Mouse (Mus musculus): ENCODE data around the gene Ccdc142. TPM values are rescaled to one million over a fixed set of nuclear protein-coding genes. Genes with fewer than 3 reads are reported as not detected.

Ccdc142 gene
- polyA plus RNA-seq, 1 experiment from 2014 or later, result 4.2 TPM

DNA sequence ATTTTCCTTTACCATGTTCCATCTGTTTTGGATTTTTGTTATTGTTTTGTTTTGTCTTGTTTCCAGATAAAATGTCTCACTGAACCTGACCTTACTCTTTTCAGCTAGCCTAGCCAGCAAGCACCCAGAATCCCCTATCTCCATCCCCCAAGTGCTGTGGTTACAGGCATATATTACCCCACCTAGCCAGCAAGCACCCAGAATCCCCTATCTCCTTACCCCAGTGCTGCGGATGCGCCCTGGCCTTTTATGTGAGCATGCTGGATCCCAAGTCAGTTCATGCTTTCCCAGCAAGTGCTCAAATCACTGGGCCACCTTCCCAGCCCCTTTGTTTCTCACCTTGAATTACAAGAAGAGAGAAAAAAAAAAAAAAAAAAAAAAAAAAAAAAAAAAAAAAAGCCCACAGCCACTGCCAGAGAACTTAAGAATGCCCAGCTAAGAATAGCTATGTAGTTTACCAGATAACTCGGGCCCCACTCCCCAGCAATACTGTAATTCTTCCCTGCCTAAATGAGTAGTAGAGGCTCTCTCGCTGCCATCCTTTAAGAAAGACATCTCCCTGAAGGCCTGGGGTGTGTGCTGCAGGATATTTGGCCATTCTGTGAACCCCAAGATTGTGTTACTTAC, 10.2 kb downstream of the Ccdc142 start:
- WGBS, result 90% methylated on average over 4 of the region's 4 CpGs
- Histone ChIP-seq H3K36me3 (ENCODE audit: control insufficient read depth, insufficient read depth, low read length) (0 out of 2 replicates have a peak, but pooled peaks cover 8% of the 10 kb centered on the region), H3K4me3 (replicated peaks; ENCODE audit: low read depth, low read length) (no peak overlapping the region), H3K9me3 (ENCODE audit: control insufficient read depth, low read length) (no peaks in the 10 kb centered on the region), H3K27me3 (ENCODE audit: control insufficient read depth, insufficient read depth, low read length) (no peaks in the 10 kb centered on the region), H3K4me1 (ENCODE audit: control insufficient read depth, insufficient read depth, low read length) (peaks cover 33% of the 10 kb centered on the region), H3K9ac (replicated peaks; ENCODE audit: low read length) (no peak overlapping the region), H3K27ac (replicated peaks; ENCODE audit: low read depth, low read length) (no peak overlapping the region), H3K4me2 (ENCODE audit: low read length) (no peak overlapping the region)
- no peak for DNase-seq
- no peak for ATAC-seq (ENCODE audit: low FRiP score, low TSS enrichment)

- H3K9ac ChIP-seq (replicated peaks; ENCODE audit: low read length), result peak within 1 kb of the TSS; percentile 82
- 1% methylated on average over 54 of the region's 58 CpGs for WGBS
- H3K27me3 ChIP-seq (ENCODE audit: control insufficient read depth, insufficient read depth, low read length), result no peaks in the 10 kb centered on the region
- H3K27ac ChIP-seq (replicated peaks; ENCODE audit: low read depth, low read length), result peak within 1 kb of the TSS; percentile 67
- ATAC-seq (ENCODE audit: low FRiP score, low TSS enrichment) (peak; percentile 90), DNase-seq (peak; percentile 95)
- peaks cover 27% of the 10 kb centered on the region for H3K4me1 ChIP-seq (ENCODE audit: control insufficient read depth, insufficient read depth, low read length)
- peak within 1 kb of the TSS; percentile 76 for H3K4me2 ChIP-seq (ENCODE audit: low read length)
- peaks cover 40% of the 10 kb centered on the region for H3K36me3 ChIP-seq (ENCODE audit: control insufficient read depth, insufficient read depth, low read length)
- no peaks in the 10 kb centered on the region for H3K9me3 ChIP-seq (ENCODE audit: control insufficient read depth, low read length)
- peak within 1 kb of the TSS; percentile 83 for H3K4me3 ChIP-seq (replicated peaks; ENCODE audit: low read depth, low read length)
Observed at GRCm38 (mm10) chr6:83115011-83115671, 13.7 kb downstream of the Ccdc142 start, which contains the start of gene Mogs. Gene Mogs, plus strand, starts transcription at chr6:83115496.

DNA sequence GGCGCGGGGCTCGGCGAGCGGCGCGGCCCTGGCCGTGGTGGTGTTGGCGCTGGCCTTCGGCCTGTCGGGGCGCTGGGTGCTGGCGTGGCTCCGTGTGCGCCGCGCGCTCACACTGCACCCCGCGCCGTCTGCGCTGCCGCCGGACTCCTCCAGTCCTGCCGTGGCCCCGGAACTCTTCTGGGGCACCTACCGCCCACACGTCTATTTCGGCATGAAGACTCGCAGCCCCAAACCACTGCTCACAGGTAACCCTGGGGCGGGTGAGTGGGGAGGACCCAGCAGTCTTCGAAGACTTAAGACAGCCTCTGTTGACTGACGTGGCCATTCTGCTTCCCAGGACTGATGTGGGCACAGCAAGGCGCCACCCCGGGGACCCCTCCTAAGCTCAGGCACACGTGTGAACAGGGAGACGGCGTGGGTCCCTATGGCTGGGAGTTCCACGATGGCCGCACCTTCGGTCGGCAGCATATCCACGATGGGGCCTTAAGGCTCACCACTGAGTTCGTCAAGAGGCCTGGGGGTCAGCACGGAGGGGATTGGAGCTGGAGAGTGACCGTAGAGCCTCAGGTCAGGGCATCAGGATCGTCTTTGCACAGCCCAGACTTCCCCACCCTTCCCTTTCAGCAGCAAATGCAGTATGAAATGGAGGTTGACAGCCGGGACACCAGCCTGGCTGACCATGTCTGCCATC, 14.4 kb downstream of the Ccdc142 start:
- H3K4me2 ChIP-seq (ENCODE audit: low read length), result peak overlapping the region; percentile 76
- peaks cover 40% of the 10 kb centered on the region for H3K36me3 ChIP-seq (ENCODE audit: control insufficient read depth, insufficient read depth, low read length)
- peak overlapping the region; percentile 82 for H3K9ac ChIP-seq (replicated peaks; ENCODE audit: low read length)
- DNase-seq (no peak), ATAC-seq (ENCODE audit: low FRiP score, low TSS enrichment) (no peak; the same call in 1 of the 2 replicates)
- peaks cover 28% of the 10 kb centered on the region for H3K4me1 ChIP-seq (ENCODE audit: control insufficient read depth, insufficient read depth, low read length)
- 1% methylated on average over 48 of the region's 48 CpGs for WGBS
- H3K27me3 ChIP-seq (ENCODE audit: control insufficient read depth, insufficient read depth, low read length), result no peaks in the 10 kb centered on the region
- peak overlapping the region; percentile 67 for H3K27ac ChIP-seq (replicated peaks; ENCODE audit: low read depth, low read length)
- H3K4me3 ChIP-seq (replicated peaks; ENCODE audit: low read depth, low read length), result peak overlapping the region; percentile 83
- H3K9me3 ChIP-seq (ENCODE audit: control insufficient read depth, low read length), result no peaks in the 10 kb centered on the region

GRCm38 (mm10) chr6:83116373-83117164, 15.2 kb downstream of the Ccdc142 start:
- ATAC-seq (ENCODE audit: low FRiP score, low TSS enrichment), result no peak
- Histone ChIP-seq H3K4me1 (ENCODE audit: control insufficient read depth, insufficient read depth, low read length) (peaks cover 28% of the 10 kb centered on the region), H3K27ac (replicated peaks; ENCODE audit: low read depth, low read length) (no peak overlapping the region), H3K9ac (replicated peaks; ENCODE audit: low read length) (peak overlapping the region; percentile 82), H3K36me3 (ENCODE audit: control insufficient read depth, insufficient read depth, low read length) (peaks cover 33% of the 10 kb centered on the region), H3K4me2 (ENCODE audit: low read length) (peak overlapping the region; percentile 76), H3K9me3 (ENCODE audit: control insufficient read depth, low read length) (no peaks in the 10 kb centered on the region), H3K27me3 (ENCODE audit: control insufficient read depth, insufficient read depth, low read length) (no peaks in the 10 kb centered on the region), H3K4me3 (replicated peaks; ENCODE audit: low read depth, low read length) (peak overlapping the region; percentile 83)
- 80% methylated on average over 11 of the region's 11 CpGs for WGBS
- no peak for DNase-seq

DNA sequence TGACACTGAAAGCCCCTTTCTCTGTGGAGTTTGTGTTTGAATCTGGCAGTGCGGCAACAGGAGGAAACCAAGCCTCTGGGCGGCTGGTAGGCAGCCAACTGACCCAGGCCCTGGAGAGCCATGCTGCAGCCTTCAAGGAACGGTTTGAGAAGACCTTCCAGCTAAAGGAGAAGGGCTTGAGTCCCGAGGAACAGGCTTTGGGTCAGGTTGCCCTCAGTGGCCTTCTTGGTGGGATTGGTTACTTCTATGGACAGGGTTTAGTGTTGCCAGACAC, 15.7 kb downstream of the Ccdc142 start:
- H3K4me3 ChIP-seq (replicated peaks; ENCODE audit: low read depth, low read length), result 0 out of 2 replicates have a peak overlapping the region, but pooled peaks have one; percentile 83
- no peak for ATAC-seq (ENCODE audit: low FRiP score, low TSS enrichment)
- 83% methylated on average over 4 of the region's 4 CpGs for WGBS

GRCm38 (mm10) chr6:83117616-83118015, 16.2 kb downstream of the Ccdc142 start:
- H3K4me1 ChIP-seq (ENCODE audit: control insufficient read depth, insufficient read depth, low read length), result peaks cover 33% of the 10 kb centered on the region
- ATAC-seq (ENCODE audit: low FRiP score, low TSS enrichment) (no peak), DNase-seq (no peak)
- H3K4me3 ChIP-seq (replicated peaks; ENCODE audit: low read depth, low read length), result 0 out of 2 replicates have a peak overlapping the region, but pooled peaks have one; percentile 1
- H3K9me3 ChIP-seq (ENCODE audit: control insufficient read depth, low read length), result no peaks in the 10 kb centered on the region
- no peaks in the 10 kb centered on the region for H3K27me3 ChIP-seq (ENCODE audit: control insufficient read depth, insufficient read depth, low read length)
- no peak overlapping the region for H3K9ac ChIP-seq (replicated peaks; ENCODE audit: low read length)
- 91% methylated on average over 13 of the region's 13 CpGs for WGBS
- H3K27ac ChIP-seq (replicated peaks; ENCODE audit: low read depth, low read length), result no peak overlapping the region
- peaks cover 32% of the 10 kb centered on the region for H3K36me3 ChIP-seq (ENCODE audit: control insufficient read depth, insufficient read depth, low read length)
- H3K4me2 ChIP-seq (ENCODE audit: low read length), result no peak overlapping the region; the same call in 1 of the 2 replicates

More for the DNA sequence above, 15.7 kb downstream of the Ccdc142 start:
- H3K27ac ChIP-seq (replicated peaks; ENCODE audit: low read depth, low read length), result no peak overlapping the region
- peak overlapping the region; percentile 76 for H3K4me2 ChIP-seq (ENCODE audit: low read length)
- no peak overlapping the region for H3K9ac ChIP-seq (replicated peaks; ENCODE audit: low read length)
- DNase-seq, result no peak
- H3K9me3 ChIP-seq (ENCODE audit: control insufficient read depth, low read length), result no peaks in the 10 kb centered on the region
- no peaks in the 10 kb centered on the region for H3K27me3 ChIP-seq (ENCODE audit: control insufficient read depth, insufficient read depth, low read length)
- peaks cover 28% of the 10 kb centered on the region for H3K4me1 ChIP-seq (ENCODE audit: control insufficient read depth, insufficient read depth, low read length)
- peaks cover 32% of the 10 kb centered on the region for H3K36me3 ChIP-seq (ENCODE audit: control insufficient read depth, insufficient read depth, low read length)

DNA sequence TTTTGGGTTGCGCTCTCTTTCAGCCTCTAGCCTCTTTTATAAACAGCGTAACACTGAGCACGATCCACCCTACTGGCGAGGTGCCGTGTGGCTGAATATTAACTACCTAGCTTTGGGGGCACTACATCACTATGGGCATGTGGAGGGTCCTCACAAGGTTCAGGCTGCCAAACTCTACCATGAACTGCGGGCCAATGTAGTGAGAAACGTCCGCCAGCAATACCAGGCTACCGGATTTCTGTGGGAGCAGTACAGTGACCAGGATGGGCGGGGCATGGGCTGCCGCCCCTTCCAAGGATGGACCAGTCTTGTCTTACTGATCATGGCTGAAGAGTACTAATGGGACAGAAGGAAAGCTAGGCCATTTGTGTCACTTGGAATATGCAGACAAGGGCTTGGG, 17.0 kb downstream of the Ccdc142 start:
- H3K4me3 ChIP-seq (replicated peaks; ENCODE audit: low read depth, low read length), result no peak overlapping the region
- H3K9ac ChIP-seq (replicated peaks; ENCODE audit: low read length), result no peak overlapping the region
- WGBS, result 85% methylated on average over 11 of the region's 11 CpGs
- H3K27me3 ChIP-seq (ENCODE audit: control insufficient read depth, insufficient read depth, low read length), result no peaks in the 10 kb centered on the region
- no peaks in the 10 kb centered on the region for H3K9me3 ChIP-seq (ENCODE audit: control insufficient read depth, low read length)
- H3K4me1 ChIP-seq (ENCODE audit: control insufficient read depth, insufficient read depth, low read length), result peaks cover 39% of the 10 kb centered on the region
- ATAC-seq (ENCODE audit: low FRiP score, low TSS enrichment) (no peak), DNase-seq (no peak)
- H3K4me2 ChIP-seq (ENCODE audit: low read length), result no peak overlapping the region
- H3K36me3 ChIP-seq (ENCODE audit: control insufficient read depth, insufficient read depth, low read length), result peaks cover 32% of the 10 kb centered on the region
- H3K27ac ChIP-seq (replicated peaks; ENCODE audit: low read depth, low read length), result no peak overlapping the region
